Mouse (Mus musculus): ENCODE data around the gene Sstr2.

DNA sequence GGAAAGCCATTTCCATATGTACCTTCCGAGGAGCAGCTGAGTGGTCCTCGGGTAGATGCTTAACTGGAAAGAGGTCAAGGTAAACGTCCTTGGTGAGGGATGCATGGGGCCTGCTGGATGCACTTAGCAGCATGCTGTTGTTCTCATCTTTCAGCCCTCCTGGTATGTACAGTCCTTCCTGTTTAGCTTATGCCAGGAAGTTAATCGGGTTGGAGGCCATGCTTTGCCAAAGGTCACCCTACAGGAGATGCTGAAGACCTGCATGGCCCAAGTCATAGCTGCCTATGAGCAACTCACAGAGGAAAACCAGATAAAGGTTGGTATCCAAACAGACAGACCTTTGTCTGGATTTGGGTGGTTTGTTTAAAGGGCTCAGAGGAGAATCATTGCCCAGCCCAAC is 38.1 kb downstream of the Sstr2 start:
- TF ChIP-seq CTCF (IDR thresholded peaks at IDR 0.05; ENCODE audit: low read depth) (no peak), EP300 (IDR thresholded peaks at IDR 0.05; ENCODE audit: low read depth) (no peak)
